Mouse (Mus musculus) cerebellum, adult 11-12 months (tissue): Measurements from ENCODE around the gene Zfr2.
A peak's percentile ranks its signal among the peaks of the same experiment; 100 is the strongest.

ENCODE experiments used
- DNase-seq: peaks from one replicate; pipeline ENCODE4 v3.0.0; 2022

Zfr2 gene

DNA sequence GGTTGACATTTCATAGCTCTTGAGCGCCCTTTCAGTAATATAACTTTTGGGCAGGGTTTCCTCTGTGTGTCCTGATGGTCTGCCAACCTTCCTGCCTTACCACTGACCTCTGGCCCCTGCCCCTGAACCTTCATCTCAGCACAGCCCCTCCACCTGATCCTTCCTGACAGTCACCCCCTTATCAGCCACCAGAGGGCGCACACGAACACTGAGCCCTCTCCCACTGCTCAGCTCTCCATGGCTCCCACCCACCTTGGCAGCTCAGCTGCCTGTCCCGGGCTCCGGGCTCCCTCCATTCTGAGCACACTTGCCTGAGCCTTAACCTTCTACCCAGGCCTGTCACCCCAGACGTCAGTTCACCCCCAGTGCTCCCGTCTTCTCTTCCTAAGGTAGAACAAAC lies 56.3 kb downstream of the Zfr2 start:
- DNase-seq: peak; percentile 77

DNA sequence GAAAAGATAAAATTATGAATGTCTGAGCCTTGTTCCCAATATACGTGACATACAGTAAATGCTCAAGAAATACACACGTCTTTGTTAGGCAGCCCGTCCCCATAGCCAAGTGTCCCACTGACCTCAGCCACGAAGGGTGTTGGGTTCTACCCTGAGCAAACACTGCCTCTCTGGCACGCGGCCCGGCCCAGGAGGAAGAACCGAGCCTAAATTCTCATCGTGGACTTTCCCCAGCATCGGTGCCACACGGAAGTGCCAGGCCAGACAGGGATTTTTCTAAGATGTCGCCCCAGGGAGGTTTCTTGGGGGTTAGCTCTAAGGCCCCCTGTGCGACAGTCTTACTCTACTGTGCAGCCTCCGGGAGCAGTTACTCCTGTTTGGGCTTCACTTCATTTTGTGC lies 56.9 kb downstream of the Zfr2 start:
- DNase-seq: peak; percentile 62

DNA sequence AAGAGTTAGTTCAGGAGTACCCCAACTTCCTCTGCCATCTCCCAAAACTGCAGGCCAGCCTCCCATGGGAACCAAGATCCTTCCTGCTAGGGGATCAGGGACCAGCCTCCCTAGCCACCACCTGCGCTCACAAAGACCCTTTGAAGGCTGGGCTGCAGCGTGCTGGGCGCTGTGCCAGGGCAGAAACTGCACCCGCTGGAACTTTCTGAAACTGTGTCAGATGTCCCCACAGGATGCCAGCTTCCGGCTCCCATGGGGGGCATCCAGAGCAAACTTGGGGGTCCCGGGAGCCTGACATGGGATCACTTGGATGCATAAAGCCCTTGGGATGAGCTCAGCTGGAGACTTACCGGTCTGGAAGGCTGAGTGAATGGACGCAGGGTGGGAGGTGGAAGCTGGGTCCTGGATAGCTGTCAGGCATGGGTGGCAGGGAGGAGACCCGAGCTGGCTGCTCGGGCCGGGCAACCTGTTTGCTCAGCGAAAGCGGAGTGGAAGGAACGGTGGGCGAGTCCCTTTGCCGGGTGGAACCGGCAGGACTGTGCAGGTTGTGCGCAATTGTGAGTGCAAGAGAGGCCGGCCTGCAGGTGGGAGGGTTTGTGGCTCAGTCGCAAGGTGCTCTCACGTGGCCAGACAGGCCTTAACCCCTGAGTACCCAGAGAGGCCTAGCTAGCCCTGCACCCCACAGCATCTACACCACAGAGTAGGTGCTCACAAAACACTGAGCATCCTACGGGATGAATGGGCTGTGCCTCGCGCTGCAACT lies 57.9 kb downstream of the Zfr2 start:
- peak; percentile 74 for DNase-seq

GRCm38 (mm10) chr10:81291511-81292104 lies 58.7 kb downstream of the Zfr2 start, which contains the start of gene Tjp3:
Gene Tjp3, minus strand, starts transcription at chr10:81291581.
- peak; percentile 58 for DNase-seq

- DNase-seq: peak; percentile 100
Measured at GRCm38 (mm10) chr10:81292554-81293333, 59.8 kb downstream of the Zfr2 start, which contains the start of gene Pip5k1c. Gene Pip5k1c, plus strand, starts transcription at chr10:81292963.

DNA sequence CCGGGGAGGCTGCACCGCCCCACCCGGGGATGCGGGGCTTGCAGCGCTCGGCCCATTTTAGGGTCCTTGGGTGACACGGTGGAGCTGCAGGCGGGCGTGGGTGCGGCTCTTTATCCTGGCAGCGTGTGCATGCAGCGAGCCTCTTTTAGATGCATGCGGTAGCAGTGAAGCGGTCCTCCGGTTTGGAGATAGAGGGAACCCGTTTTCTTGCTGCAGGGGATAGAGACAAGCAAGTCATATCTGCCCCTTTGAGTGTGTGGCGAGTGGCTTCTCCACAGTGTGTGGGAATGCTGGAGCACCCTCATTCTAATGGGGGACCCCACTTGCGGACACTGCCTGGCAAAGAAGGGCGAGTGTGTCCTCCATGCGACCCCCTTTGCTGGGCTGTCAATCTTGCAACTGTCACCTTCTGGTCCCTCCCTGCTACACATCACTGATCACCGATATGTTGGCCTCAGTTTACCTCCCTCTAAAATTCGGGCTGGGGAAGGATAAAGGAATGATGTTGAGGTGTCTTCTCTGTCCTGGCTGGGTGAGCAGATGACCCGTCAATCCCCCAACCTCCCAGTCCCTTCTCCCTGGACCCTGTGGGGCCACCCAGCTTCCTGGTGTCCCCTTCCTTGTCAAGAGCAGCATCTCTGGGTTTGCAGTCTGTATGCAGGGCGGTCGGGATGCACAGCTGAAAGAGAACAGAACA lies 60.5 kb downstream of the Zfr2 start:
- DNase-seq: no peak

- peak; percentile 92 for DNase-seq
Measured at GRCm38 (mm10) chr10:81294442-81294841, 61.5 kb downstream of the Zfr2 start.

DNA sequence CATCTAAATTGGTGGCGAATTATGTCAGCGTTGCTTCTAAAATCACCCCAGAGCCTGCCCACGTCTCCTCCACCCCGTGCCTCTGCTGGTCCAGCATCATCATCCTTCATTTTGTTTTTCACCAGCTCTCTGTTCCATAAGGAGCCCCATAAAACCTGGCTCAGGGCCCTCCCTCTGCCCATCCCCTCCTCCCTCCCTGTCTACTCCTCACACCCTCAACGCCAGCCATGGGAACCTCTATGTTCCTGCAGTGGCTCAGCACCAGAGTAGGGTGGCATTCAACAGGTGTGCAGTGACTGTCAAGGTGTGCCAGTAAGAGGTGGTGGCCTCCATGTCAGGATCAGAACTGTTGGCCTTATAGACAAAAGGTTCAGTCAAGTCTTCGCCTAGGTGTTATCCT lies 62.2 kb downstream of the Zfr2 start:
- DNase-seq: peak; percentile 75

DNA sequence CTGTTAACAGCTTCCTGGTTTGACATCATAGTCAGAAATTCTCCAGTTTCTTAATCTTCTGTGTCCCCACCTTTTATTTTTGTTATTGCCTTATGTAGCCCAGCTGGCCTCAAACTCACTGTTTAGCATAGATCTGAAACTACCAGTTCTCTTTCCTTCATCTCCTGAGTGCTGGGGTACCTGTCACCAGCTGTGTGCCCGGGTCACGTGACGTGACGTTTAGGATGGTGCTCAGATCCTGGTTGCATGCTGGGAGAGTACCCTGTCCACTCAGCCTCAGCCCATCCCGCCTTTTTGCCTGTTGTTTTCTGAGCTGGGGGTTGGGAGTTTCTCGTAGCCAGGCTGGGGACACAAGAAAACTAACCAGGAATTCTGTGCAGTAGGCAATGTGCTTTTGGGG lies 64.3 kb downstream of the Zfr2 start:
- peak; percentile 42 for DNase-seq

DNA sequence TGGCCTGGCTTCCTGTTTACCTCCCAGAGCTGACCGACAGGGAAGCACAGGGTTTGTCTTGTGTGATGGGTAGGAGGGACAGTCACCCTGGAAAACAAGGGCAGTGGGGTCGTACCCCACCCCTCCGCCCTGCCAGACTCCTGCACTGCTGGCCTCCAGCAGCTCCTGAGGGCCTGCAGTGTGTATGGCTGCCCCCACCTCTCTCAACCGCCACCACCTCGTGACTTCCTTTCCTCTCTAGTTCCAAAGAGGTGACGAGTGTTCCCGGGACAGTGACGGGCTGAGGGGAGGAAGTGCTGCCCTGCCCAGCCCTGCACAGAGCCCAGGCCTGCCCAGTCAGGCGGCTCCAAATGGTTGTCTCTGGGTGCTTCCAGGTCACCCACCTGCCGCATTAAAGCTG lies 64.9 kb downstream of the Zfr2 start:
- peak; percentile 54 for DNase-seq

DNA sequence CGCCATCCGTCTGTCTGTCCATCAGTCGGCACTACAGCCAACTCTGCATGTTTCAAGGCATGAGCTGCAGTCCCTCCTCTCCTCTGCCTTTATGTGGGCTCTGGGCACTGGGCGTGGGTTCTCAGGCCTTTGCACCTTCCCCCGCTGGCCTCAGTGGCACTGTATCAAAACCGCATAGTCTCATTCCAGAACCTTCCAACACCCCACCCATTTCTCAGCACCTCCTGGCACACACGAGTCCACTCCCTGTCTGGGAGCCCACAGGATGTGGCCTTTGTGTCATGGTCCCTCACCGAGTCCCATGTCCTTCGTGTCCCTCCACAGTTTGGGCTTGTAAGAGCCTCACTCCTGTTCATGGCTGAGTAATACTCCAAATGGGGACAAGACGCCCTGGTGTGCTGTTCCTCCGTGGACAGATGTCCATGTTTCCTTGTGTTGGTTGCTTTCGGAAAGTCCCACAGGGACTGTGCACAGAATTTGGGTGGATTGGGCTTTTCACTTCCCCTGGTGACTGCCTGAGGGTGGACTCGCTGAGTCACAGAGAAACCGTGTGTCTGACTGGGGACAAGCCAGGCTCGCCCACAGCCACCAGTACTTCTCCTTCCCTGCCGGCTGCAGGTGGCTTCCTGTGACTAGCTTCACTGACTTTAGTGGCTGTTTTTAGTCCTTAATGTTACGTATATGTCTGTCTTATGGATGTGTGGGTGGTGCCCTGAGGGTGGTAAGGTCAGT lies 65.6 kb downstream of the Zfr2 start:
- DNase-seq: peak; percentile 55

GRCm38 (mm10) chr10:81299585-81300351 lies 66.8 kb downstream of the Zfr2 start:
- DNase-seq: peak; percentile 56

DNA sequence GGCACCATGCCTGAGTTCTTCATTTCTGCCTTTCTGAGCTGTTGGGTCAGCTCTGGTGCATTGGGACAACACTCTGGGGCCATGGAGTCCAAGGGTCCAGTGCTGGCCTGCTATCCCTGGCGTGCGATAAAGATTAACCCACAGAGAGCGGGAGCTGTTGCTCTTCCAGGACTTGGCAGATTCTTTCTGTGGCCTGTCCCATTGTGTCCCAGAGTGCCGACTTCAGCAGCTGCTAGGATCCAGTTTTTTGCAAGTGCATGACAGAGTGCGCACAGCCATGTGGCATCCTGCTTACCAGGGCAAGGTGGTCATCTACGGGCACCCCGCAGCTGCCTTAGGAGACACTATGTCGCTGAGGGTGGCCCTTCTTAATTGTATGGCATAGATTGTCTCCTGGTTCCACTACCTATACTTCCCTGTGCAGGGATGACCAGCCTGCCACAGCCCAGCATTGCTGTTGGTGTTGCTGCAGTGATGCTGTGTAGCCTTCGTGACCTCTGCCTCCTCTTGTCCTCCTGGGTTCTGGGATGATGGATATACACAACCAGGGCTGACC lies 67.5 kb downstream of the Zfr2 start:
- DNase-seq: no peak

GRCm38 (mm10) chr10:81301321-81301720 lies 68.4 kb downstream of the Zfr2 start:
- peak; percentile 88 for DNase-seq
